ENCODE assay signal across 8 mouse cellular contexts in genomic region chr11:116592428-116592827, GRCm38 (mm10). TPM values are rescaled to one million over a fixed set of nuclear protein-coding genes. Genes with fewer than 3 reads are reported as not detected.
DNase-seq lines count a peak whose midpoint lies in the region; ATAC-seq lines count a peak whose summit lies in the region.

No protein-coding gene starts in this region.

- intact Hi-C loops in gastrocnemius, postnatal 36 days (cut with DNase I), result no loop called here
- intact Hi-C loops in left cerebral cortex, postnatal 14 days (cut with DNase I), result no loop called here

- no peaks in the 10 kb centered on the region for H3K9me3 ChIP-seq in intestine, embryonic 15.5 days
- H3K9me3 ChIP-seq in midbrain, embryonic 10.5 days (replicated peaks), result no peaks in the 10 kb centered on the region

- H3K27me3 ChIP-seq in intestine, embryonic 15.5 days (replicated peaks), result no peaks in the 10 kb centered on the region
- H3K27me3 ChIP-seq in midbrain, embryonic 10.5 days (ENCODE audit: low read depth, poor library complexity, severe bottlenecking), result peaks cover 19% of the 10 kb centered on the region

- H3K4me1 ChIP-seq in intestine, embryonic 15.5 days (replicated peaks), result no peaks in the 10 kb centered on the region
- peaks cover 20% of the 10 kb centered on the region for H3K4me1 ChIP-seq in midbrain, embryonic 10.5 days

- H3K27ac ChIP-seq in intestine, embryonic 15.5 days, result no peak overlapping the region
- H3K27ac ChIP-seq in midbrain, embryonic 10.5 days (replicated peaks), result peak overlapping the region; percentile 43

- peak; percentile 92 to 94 for DNase-seq in adrenal gland, adult 18-20 months (ENCODE audit: low spot score in 2 of 2)
- peak; percentile 93 for DNase-seq in embryo, embryonic 11 days
- peak; percentile 90 to 98 for DNase-seq in gastrocnemius, postnatal 36 days
- peak; percentile 96 to 98 for DNase-seq in left cerebral cortex, postnatal 14 days (ENCODE audit: low spot score in 2 of 2)
- peak; percentile 92 for DNase-seq in midbrain, embryonic 10.5 days (ENCODE audit: low spot score)
- peak; percentile 92 for DNase-seq in right cerebral cortex, postnatal 4 days
- DNase-seq in yolk sac, embryonic 10.5 days (ENCODE audit: low spot score), result peak; percentile 78

- no peak overlapping the region for H3K4me2 ChIP-seq in intestine, embryonic 15.5 days (replicated peaks)

- no peak overlapping the region for H3K4me3 ChIP-seq in intestine, embryonic 15.5 days (replicated peaks)
- H3K4me3 ChIP-seq in midbrain, embryonic 10.5 days, result no peak overlapping the region

- H3K9ac ChIP-seq in intestine, embryonic 15.5 days, result no peak overlapping the region

- peak; percentile 67 for ATAC-seq in intestine, embryonic 15.5 days

- no peaks in the 10 kb centered on the region for H3K36me3 ChIP-seq in intestine, embryonic 15.5 days
- H3K36me3 ChIP-seq in midbrain, embryonic 10.5 days, result no peaks in the 10 kb centered on the region

RNA-seq across cellular contexts. Expression of gene Aanat, which starts 6.2 kb away (rescaled TPM):
- not detected for total RNA-seq in adrenal gland, adult 18-20 months (2021)
- not detected for total RNA-seq in gastrocnemius, postnatal 36 days (2021)
- polyA plus RNA-seq in intestine, embryonic 15.5 days (2015; fragmentation: Nextera tagmentation; extraction: Ambion mirVana), result not detected in 2 replicates
- total RNA-seq in left cerebral cortex, postnatal 14 days (2021), result under 1 TPM; 0.34 to 0.35 TPM
- not detected in 2 replicates for polyA plus RNA-seq in midbrain, embryonic 10.5 days (2016; fragmentation: Nextera tagmentation; extraction: Ambion mirVana)

RNA-seq across cellular contexts. Expression of gene Ube2o, which starts 11.2 kb away (rescaled TPM):
- total RNA-seq in adrenal gland, adult 18-20 months (2021), result 10 to 100 TPM; 27.6 to 29.0 TPM
- 10 to 100 TPM; 18.4 to 20.4 TPM for total RNA-seq in gastrocnemius, postnatal 36 days (2021)
- 8.4 and 8.8 TPM in 2 replicates for polyA plus RNA-seq in intestine, embryonic 15.5 days (2015; fragmentation: Nextera tagmentation; extraction: Ambion mirVana)
- 100 to 1,000 TPM; 134 to 139 TPM for total RNA-seq in left cerebral cortex, postnatal 14 days (2021)
- 8.3 and 8.7 TPM in 2 replicates for polyA plus RNA-seq in midbrain, embryonic 10.5 days (2016; fragmentation: Nextera tagmentation; extraction: Ambion mirVana)

RNA-seq across cellular contexts. Expression of gene Rhbdf2, which starts 34.4 kb away (rescaled TPM):
- 10 to 100 TPM; 12.1 to 17.6 TPM for total RNA-seq in adrenal gland, adult 18-20 months (2021)
- 10 to 100 TPM in 1 of 2 experiments, 1 to 10 TPM in 1; 9.4 to 10.2 TPM for total RNA-seq in gastrocnemius, postnatal 36 days (2021)
- 8.4 and 8.9 TPM in 2 replicates for polyA plus RNA-seq in intestine, embryonic 15.5 days (2015; fragmentation: Nextera tagmentation; extraction: Ambion mirVana)
- total RNA-seq in left cerebral cortex, postnatal 14 days (2021), result 1 to 10 TPM; 1.5 to 1.9 TPM
- 2.5 and 3.3 TPM in 2 replicates for polyA plus RNA-seq in midbrain, embryonic 10.5 days (2016; fragmentation: Nextera tagmentation; extraction: Ambion mirVana)

Comparison
In these comparisons a context has a peak if more than half of its experiments do, and no peak if none do; other contexts are left out.
1. RNA of gene Ube2o, which starts 11.2 kb away (total RNA-seq): 134 to 139 TPM in left cerebral cortex, postnatal 14 days; 27.6 to 29.0 TPM in adrenal gland, adult 18-20 months and 18.4 to 20.4 TPM in gastrocnemius, postnatal 36 days; every median in the first group is over 4 times any median in the second.
2. Peak in every context shown above with its lines, with median percentiles within 50 percentile points of each other: DNase-seq.